Mouse (Mus musculus): ENCODE measurements around the gene Ptgfrn. TPM values are rescaled to one million over a fixed set of nuclear protein-coding genes. Genes with fewer than 3 reads are reported as not detected.
A peak's percentile ranks its signal among the peaks of the same experiment; 100 is the strongest.

Ptgfrn gene
- 10 to 100 TPM; 40.8 to 47.1 TPM for total RNA-seq (2021)
- long read RNA-seq, experiment 1, full-length matches to known transcripts, result 10 of 26 reads
- long read RNA-seq, experiment 1, partial matches to known transcripts, result 2 of 26 reads
- long read RNA-seq, experiment 1, other reads (novel, unspliced or antisense), result 14 of 26 reads
- long read RNA-seq, experiment 2, full-length matches to known transcripts, result 7 of 20 reads
- long read RNA-seq, experiment 2, partial matches to known transcripts, result 1 of 20 reads
- long read RNA-seq, experiment 2, other reads (novel, unspliced or antisense), result 12 of 20 reads

- DNase-seq (ENCODE audit: low spot score in 2 of 2), result peak in 1 of 2 experiments; percentile 38
- intact Hi-C loops (cut with DNase I), result no loop called here
These were observed at the start of gene Ptgfrn for GRCm38 (mm10) chr3:101110043-101110837. Ptgfrn (minus strand) TSS chr3:101110278.

GRCm38 (mm10) chr3:101159701-101160100, 49.6 kb upstream of the Ptgfrn start:
- intact Hi-C loops (cut with DNase I), result no loop called here

DNA sequence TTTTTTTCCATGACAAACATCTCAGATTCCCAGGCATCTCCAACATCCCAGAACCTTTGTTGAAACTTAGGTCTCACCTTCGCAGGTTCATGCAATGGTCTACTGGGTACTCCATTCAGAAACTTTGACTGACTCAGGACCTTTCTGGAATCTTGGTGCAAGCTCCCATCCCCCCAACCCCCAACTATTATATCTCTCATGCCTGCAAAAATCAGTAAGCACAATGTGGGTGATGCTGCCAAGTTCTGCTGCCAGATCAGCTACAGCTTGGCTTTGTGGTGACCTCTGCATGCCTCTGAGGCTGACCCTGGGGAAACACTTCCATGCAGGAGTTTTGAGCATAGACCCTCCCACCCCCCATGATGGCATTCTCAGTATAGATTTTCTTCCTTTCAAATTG, 44.0 kb upstream of the Ptgfrn start:
- intact Hi-C loops (cut with DNase I), result no loop called here
- DNase-seq (ENCODE audit: low spot score in 2 of 2), result no peak

More at GRCm38 (mm10) chr3:101159701-101160100, 49.6 kb upstream of the Ptgfrn start:
- no peak for DNase-seq (ENCODE audit: low spot score in 2 of 2)

DNA sequence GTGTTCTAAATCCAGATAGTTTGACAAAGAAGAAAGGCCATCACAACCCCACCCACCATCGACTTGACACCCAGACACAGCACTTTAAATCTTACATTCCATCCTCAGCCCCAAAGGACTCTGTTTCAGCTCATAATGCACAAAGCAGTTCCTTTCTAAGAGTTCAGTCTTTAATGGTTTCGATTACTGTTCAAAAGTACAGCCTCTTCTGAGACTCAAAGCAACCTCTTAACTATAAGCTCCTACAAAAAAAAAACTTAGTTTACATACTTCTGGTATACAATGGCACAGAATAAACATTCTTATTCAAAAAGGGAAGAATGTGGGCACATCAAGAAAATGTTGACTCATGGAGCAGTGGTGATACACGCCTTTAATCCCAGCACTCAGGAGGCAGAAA, 43.3 kb upstream of the Ptgfrn start:
- intact Hi-C loops (cut with DNase I), result no loop called here
- no peak for DNase-seq (ENCODE audit: low spot score in 2 of 2)

GRCm38 (mm10) chr3:101146126-101146772, 36.2 kb upstream of the Ptgfrn start:
- DNase-seq (ENCODE audit: low spot score in 2 of 2), result no peak
- intact Hi-C loops (cut with DNase I), result no loop called here

- DNase-seq (ENCODE audit: low spot score in 2 of 2), result peak; percentile 60 to 88
- intact Hi-C loops (cut with DNase I), result no loop called here
These were observed 35.4 kb upstream of the Ptgfrn start for GRCm38 (mm10) chr3:101145292-101146046.

- intact Hi-C loops (cut with DNase I), result no loop called here
- no peak for DNase-seq (ENCODE audit: low spot score in 2 of 2)
These were observed 34.4 kb upstream of the Ptgfrn start for GRCm38 (mm10) chr3:101144366-101144948.

DNA sequence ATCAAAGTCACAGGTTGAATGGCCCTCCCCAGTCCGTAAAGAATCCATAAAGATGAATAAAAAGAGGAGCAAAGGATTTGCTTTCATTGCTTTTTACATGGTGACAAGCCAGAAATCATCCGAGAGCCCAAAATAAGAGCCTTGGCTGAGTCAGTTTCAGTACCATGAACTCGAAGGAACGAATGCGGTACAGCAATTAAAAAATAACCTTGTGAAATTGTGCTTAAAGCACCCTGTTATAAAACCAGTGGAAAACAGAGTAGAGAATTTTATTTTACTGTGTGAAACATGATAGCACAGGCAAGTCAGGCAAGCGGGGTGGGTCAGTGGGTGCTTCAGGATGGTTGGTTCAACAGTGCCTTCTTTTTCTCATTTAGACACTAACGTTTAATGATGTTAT, 33.4 kb upstream of the Ptgfrn start:
- no peak for DNase-seq (ENCODE audit: low spot score in 2 of 2)
- intact Hi-C loops (cut with DNase I), result no loop called here

DNA sequence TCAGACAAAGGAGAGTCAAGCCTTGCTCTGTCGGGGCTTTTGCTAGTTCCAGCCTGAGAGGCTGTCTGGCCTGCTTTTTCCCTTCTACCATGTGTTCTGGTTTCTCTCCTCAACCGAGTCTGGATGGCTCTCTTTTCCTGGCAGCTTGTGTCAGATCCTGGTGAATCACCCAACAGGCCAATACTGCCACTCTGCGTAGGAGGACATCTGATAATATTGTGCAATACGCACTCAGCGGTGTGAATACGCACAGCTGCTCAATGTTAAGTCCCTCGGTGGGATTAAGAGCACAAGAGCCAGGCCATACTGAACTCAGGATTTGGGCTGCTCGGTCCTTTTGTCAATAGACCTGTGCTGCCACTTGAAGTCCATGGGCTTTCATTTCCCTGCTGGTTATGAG, 31.8 kb upstream of the Ptgfrn start:
- DNase-seq (ENCODE audit: low spot score in 2 of 2), result no peak
- intact Hi-C loops (cut with DNase I), result no loop called here

GRCm38 (mm10) chr3:101139958-101140357, 29.9 kb upstream of the Ptgfrn start:
- no peak for DNase-seq (ENCODE audit: low spot score in 2 of 2)
- intact Hi-C loops (cut with DNase I), result no loop called here

GRCm38 (mm10) chr3:101136483-101136882, 26.4 kb upstream of the Ptgfrn start:
- DNase-seq (ENCODE audit: low spot score in 2 of 2), result no peak
- intact Hi-C loops (cut with DNase I), result no loop called here

DNA sequence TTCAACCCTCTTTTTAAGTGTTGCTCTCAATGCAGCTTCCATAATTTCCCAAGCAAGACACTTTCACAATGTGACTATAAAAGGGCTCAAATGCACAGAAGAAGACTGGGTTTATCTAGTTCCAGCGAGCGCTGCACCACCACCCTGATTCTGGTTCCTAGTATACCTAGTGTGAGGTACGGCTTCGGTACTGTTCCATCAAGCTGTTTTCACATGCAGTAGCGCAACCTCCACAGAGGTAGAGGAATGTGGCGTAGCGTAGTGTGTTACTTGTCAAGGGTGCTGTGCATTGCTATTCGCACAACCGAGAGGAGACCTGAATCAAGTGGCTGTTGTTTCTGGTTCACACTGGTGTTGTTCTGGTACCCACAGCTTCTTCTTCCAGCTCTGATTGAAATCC, 24.8 kb upstream of the Ptgfrn start:
- intact Hi-C loops (cut with DNase I), result no loop called here
- no peak for DNase-seq (ENCODE audit: low spot score in 2 of 2)

DNA sequence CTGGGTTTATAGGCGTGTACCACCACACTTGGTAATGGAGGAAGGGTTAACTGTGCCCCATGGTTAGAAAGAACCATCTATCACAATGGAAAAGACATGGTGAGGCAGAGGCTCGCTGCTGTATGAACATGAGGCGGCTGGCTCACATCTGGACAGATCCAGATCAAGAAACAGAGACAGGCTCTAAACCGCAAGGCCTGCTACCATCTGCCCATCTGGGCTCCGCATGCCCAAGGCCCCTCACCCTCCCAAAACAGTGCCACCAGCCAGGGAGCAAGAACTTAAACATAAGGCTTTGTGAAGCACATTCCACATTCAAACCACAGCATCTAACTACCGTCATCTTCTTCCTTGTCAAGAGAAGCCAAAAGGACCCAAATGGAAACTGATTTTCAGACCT, 22.9 kb upstream of the Ptgfrn start:
- intact Hi-C loops (cut with DNase I), result no loop called here
- DNase-seq (ENCODE audit: low spot score in 2 of 2), result no peak

- no peak for DNase-seq (ENCODE audit: low spot score in 2 of 2)
- intact Hi-C loops (cut with DNase I), result no loop called here
These were observed 21.7 kb upstream of the Ptgfrn start for GRCm38 (mm10) chr3:101131772-101132171.

GRCm38 (mm10) chr3:101130526-101130925, 20.4 kb upstream of the Ptgfrn start:
- no peak for DNase-seq (ENCODE audit: low spot score in 2 of 2)
- intact Hi-C loops (cut with DNase I), result no loop called here

DNA sequence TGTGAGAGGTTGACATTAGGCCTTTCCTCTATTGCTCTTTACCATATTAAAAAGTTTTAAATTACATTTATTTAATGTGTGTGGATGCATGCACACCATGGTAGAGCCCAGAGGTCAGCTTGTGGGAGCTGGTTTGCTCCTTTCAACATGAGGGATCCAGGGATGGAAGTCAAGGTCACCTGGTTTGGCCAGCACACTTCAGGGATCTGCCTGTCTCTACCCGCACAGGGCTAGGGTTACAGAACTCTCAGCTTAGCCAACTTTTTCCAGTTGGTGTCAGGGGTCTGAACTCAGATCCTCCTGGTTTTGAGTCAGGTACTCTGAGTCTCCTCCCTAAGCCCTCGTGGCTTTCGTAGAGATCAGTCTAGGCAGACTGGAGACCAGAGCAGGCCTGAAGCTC, 19.5 kb upstream of the Ptgfrn start:
- no peak for DNase-seq (ENCODE audit: low spot score in 2 of 2)
- intact Hi-C loops (cut with DNase I), result no loop called here

DNA sequence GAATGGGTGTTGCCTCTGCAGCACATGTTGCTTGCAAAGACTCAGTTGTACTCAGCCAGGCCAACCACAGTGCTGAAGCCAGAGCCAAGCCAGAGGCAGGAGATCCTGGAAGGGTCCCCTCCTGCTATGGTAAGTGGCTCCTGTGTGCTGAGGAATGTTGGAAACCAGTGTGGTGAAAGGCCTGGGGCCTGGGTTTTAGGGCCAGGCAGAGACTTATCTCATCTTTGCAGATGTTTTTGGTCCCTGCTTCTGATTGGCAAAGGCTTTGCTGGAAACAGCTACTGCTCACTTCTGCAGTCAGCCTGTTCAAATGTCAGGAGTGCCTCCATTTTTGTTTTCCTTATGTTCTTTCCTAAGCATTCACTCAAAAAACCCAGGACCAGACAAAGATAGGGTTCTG, 19.0 kb upstream of the Ptgfrn start:
- no peak for DNase-seq (ENCODE audit: low spot score in 2 of 2)
- intact Hi-C loops (cut with DNase I), result no loop called here

- intact Hi-C loops (cut with DNase I), result no loop called here
- no peak for DNase-seq (ENCODE audit: low spot score in 2 of 2)
These were observed 17.7 kb upstream of the Ptgfrn start for GRCm38 (mm10) chr3:101127766-101128165.

DNA sequence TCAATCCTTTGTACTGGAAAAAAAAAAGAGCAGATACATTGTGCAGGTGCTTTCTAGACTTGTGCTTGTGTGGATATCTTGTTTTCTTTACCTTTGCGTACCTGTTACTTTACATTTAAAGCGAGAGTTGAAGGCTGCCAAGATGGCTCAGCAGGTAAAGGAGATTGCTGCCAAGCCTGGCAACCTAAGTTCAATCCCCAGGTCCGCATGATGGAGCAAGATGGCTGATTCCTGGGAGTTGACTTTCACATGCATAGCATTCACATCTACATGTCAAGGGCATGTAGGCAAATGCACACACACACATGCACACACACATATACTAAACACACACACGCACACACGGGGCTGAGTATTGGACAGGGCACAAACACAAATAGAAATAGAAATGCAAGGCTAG, 14.6 kb upstream of the Ptgfrn start:
- DNase-seq (ENCODE audit: low spot score in 2 of 2), result no peak
- intact Hi-C loops (cut with DNase I), result no loop called here

Measured in left cerebral cortex, postnatal 14 days (tissue).